Mouse (Mus musculus) kidney, postnatal 0 days (tissue): ENCODE results near the gene Sdk2. TPM values are rescaled to one million over a fixed set of nuclear protein-coding genes. Genes with fewer than 3 reads are reported as not detected.
A peak's percentile ranks its signal among the peaks of the same experiment; 100 is the strongest.

Source experiments
- ATAC-seq: fragments of 200-750 bp; cut with Nextera tagmentation; replicated peaks from 2 replicates; pipeline ENCODE4 v1.8.0; 2017; ENCODE audit warnings: low read depth, moderate number of reproducible peaks, moderate TSS enrichment, moderate library complexity; ENCODE audit not compliant: low FRiP score
- DNase-seq: peaks from one replicate; pipeline ENCODE4 v3.0.0-alpha.2; 2016; ENCODE audit warnings: low spot score
- H3K27ac ChIP-seq: fragments of 300-500 bp; sonication (generic); 2 replicates; pipeline ENCODE4 v1.5.1; 2014; ENCODE audit warnings: mild to moderate bottlenecking
- H3K27me3 ChIP-seq: fragments of 300-500 bp; sonication (generic); 2 replicates; pipeline ENCODE4 v1.6.1; 2014; ENCODE audit warnings: low read length, mixed read lengths; ENCODE audit not compliant: insufficient read depth
- H3K36me3 ChIP-seq: fragments of 300-500 bp; sonication (generic); 2 replicates; pipeline ENCODE4 v1.6.1; 2014; ENCODE audit warnings: low read length, mixed read lengths; ENCODE audit not compliant: insufficient read depth
- H3K4me1 ChIP-seq: fragments of 300-500 bp; sonication (generic); replicated peaks from 2 replicates; pipeline ENCODE4 v1.6.1; 2014; ENCODE audit warnings: antibody characterized with exemption, low read length, mixed read lengths; ENCODE audit not compliant: insufficient read depth
- H3K4me2 ChIP-seq: fragments of 300-500 bp; sonication (generic); 2 replicates; pipeline ENCODE4 v1.6.1; 2014; ENCODE audit warnings: mild to moderate bottlenecking, low read length, moderate library complexity, mixed read lengths
- H3K4me3 ChIP-seq: fragments of 300-500 bp; sonication (generic); replicated peaks from 2 replicates; pipeline ENCODE4 v1.5.1; 2014; ENCODE audit warnings: low read depth, low read length
- H3K9ac ChIP-seq: fragments of 300-500 bp; sonication (generic); 2 replicates; pipeline ENCODE4 v1.6.1; 2014; ENCODE audit warnings: low read depth, low read length
- H3K9me3 ChIP-seq: fragments of 300-500 bp; sonication (generic); replicated peaks from 2 replicates; pipeline ENCODE4 v1.6.1; 2016; ENCODE audit warnings: low read length, inconsistent platforms, mixed read lengths
- CTCF ChIP-seq: IDR thresholded peaks from 2 replicates; pipeline ENCODE4 v1.5.1; 2016; ENCODE audit warnings: antibody characterized with exemption, low read depth, mild to moderate bottlenecking, moderate library complexity
- WGBS: fragments of 180-500 bp; shearing (Covaris S2); extraction: QIAGEN DNeasy Blood & Tissue Kit; methylation state at CpG from one replicate; pipeline ENCODE4 v1.1.7; 2014; 5-methylcytosine and 5-hydroxymethylcytosine counted together
- polyA plus RNA-seq: library from polyadenylated mRNA; unstranded; fragments of >200 nt; fragmentation: Nextera tagmentation; extraction: Ambion mirVana; gene quantifications from 2 replicates; pipeline ENCODE4 v1.2.1, GENCODE M21; 2015

Gene Sdk2
- polyA plus RNA-seq, 1 experiment from 2014 or later: 2.2 TPM

DNA sequence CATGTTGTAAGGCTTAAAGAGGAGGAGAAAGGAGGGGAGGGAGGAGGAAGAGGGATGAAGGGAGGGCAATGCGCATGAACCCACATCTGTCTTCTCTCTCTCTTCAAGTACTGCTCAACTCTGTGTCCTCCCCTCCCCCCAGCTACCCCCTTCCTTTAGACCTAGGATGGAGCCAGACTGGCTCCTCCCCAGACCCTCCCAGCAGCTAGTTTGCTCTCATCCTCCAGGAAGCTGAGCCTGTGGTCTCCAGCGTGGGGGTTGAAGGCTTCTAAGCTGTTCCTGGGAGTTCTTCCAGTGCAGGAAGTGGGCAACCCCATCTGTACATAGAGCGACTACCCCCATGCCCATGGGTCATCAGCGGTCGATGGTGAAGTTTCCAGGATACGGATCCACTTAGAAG lies 38.8 kb downstream of the Sdk2 start:
- H3K9ac ChIP-seq: no peak overlapping the region
- no peaks in the 10 kb centered on the region for H3K27me3 ChIP-seq
- 40% methylated on average over 6 of the region's 6 CpGs for WGBS
- no peak for TF ChIP-seq CTCF
- H3K4me3 ChIP-seq: no peak overlapping the region
- H3K9me3 ChIP-seq: no peaks in the 10 kb centered on the region
- ATAC-seq (peak; percentile 57; the same call in 1 of the 2 replicates), DNase-seq (peak; percentile 50)
- H3K36me3 ChIP-seq: no peaks in the 10 kb centered on the region
- peak overlapping the region; percentile 72 for H3K27ac ChIP-seq
- no peak overlapping the region for H3K4me2 ChIP-seq
- H3K4me1 ChIP-seq: no peaks in the 10 kb centered on the region

- no peak for DNase-seq
- 80% methylated on average over 2 of the region's 2 CpGs for WGBS
These were observed 41.8 kb downstream of the Sdk2 start for GRCm38 (mm10) chr11:114025056-114025455.

GRCm38 (mm10) chr11:114023965-114024364 lies 42.9 kb downstream of the Sdk2 start:
- DNase-seq: no peak
- no peak for ATAC-seq
- no peaks in the 10 kb centered on the region for H3K9me3 ChIP-seq

More at GRCm38 (mm10) chr11:114025056-114025455, 41.8 kb downstream of the Sdk2 start:
- Histone ChIP-seq H3K4me2 (no peak overlapping the region), H3K9ac (no peak overlapping the region), H3K4me1 (no peaks in the 10 kb centered on the region), H3K27me3 (no peaks in the 10 kb centered on the region), H3K36me3 (no peaks in the 10 kb centered on the region), H3K9me3 (no peaks in the 10 kb centered on the region), H3K27ac (no peak overlapping the region), H3K4me3 (no peak overlapping the region)
- no peak for ATAC-seq
- no peak for TF ChIP-seq CTCF

DNA sequence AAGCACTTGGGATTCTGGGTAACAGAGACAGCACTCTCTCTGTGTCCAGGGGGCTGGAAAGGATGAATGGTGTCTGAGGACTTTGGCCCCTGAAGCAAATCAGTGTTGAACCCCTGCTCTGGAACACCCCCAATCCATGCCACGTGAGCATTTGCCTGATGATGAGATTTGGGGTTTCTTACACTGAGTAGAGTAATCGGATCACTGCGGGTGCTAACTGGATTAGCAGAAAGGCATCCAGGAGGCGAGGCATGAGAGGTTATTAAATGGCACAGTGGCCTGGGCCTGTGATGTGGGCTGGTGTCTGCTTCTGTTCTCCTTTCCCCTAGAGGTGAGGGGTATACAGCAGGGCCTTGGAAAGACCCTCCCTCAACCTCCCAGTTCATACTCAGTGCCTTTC lies 44.7 kb downstream of the Sdk2 start:
- Histone ChIP-seq H3K36me3 (no peaks in the 10 kb centered on the region), H3K27me3 (no peaks in the 10 kb centered on the region), H3K4me2 (no peak overlapping the region), H3K4me3 (no peak overlapping the region), H3K9me3 (no peaks in the 10 kb centered on the region), H3K9ac (no peak overlapping the region), H3K27ac (no peak overlapping the region), H3K4me1 (no peaks in the 10 kb centered on the region)
- WGBS: 84% methylated on average over 4 of the region's 4 CpGs
- TF ChIP-seq CTCF: no peak
- ATAC-seq: no peak
- DNase-seq: no peak

More at GRCm38 (mm10) chr11:114023965-114024364, 42.9 kb downstream of the Sdk2 start:
- H3K4me2 ChIP-seq: no peak overlapping the region
- H3K27me3 ChIP-seq: no peaks in the 10 kb centered on the region
- no peak for TF ChIP-seq CTCF
- H3K9ac ChIP-seq: no peak overlapping the region
- H3K4me3 ChIP-seq: no peak overlapping the region
- H3K27ac ChIP-seq: no peak overlapping the region
- no peaks in the 10 kb centered on the region for H3K36me3 ChIP-seq
- no peaks in the 10 kb centered on the region for H3K4me1 ChIP-seq
- WGBS: 29% methylated on average over 1 of the region's 1 CpGs

DNA sequence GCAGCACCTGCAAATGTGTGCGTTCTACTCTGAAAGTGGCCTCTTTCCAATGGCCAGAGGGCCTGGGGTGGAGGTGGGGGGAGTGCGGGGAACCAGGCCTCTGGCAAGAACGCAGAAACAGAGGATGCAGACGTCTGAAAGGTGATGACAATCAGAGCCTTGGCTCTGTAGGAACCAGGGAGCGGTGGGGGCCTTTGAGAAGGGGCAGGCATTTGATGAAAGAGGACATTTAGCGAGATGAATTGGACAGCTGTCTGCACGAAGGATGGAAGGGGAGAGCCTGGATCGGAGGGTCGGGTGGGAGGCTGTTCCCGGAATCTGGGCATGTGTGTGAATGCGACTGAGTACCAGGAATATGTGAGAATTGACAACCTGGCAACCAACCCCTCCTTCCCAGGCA lies 47.8 kb downstream of the Sdk2 start:
- Histone ChIP-seq H3K9me3 (no peaks in the 10 kb centered on the region), H3K9ac (no peak overlapping the region), H3K4me2 (no peak overlapping the region), H3K27me3 (no peaks in the 10 kb centered on the region), H3K4me3 (no peak overlapping the region), H3K27ac (no peak overlapping the region), H3K4me1 (peaks cover 10% of the 10 kb centered on the region), H3K36me3 (no peaks in the 10 kb centered on the region)
- no peak for ATAC-seq
- WGBS: 65% methylated on average over 11 of the region's 11 CpGs
- no peak for TF ChIP-seq CTCF
- no peak for DNase-seq

DNA sequence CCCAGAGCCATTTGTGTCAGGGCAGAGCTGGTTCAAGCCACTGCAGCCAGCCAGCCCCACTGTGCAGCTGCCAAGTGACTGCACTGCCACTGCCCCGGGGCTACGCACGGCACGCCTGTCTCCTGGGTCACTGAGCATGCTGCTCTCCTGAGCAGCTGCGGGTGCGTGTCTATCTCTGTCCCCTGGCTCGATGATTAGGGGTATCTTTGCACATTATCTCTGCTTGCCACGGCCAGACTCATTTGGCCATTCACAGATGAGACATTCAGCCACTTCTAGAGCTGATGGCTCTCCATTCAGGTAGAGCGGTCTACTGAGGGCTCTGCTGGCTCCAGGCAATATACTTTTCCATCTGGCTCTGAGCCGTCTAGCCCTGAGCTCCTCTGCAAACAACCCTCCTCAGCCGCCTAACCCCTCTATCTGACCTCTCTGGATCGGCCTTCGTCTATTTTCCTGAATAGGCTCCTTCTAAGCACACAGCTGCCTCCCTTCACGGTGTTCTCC lies 49.9 kb downstream of the Sdk2 start:
- ATAC-seq (no peak), DNase-seq (peak; percentile 60)
- 19% methylated on average over 14 of the region's 14 CpGs for WGBS
- no peak for TF ChIP-seq CTCF
- H3K4me3 ChIP-seq: no peak overlapping the region
- no peaks in the 10 kb centered on the region for H3K9me3 ChIP-seq
- H3K4me2 ChIP-seq: no peak overlapping the region
- no peak overlapping the region for H3K27ac ChIP-seq
- no peak overlapping the region for H3K9ac ChIP-seq
- H3K4me1 ChIP-seq: peaks cover 10% of the 10 kb centered on the region
- H3K27me3 ChIP-seq: no peaks in the 10 kb centered on the region
- H3K36me3 ChIP-seq: no peaks in the 10 kb centered on the region
